Mouse (Mus musculus) spleen, adult 2 months (tissue): ENCODE data around the gene Hmga2.

Experiments used
- CTCF ChIP-seq: fragments of 200-500 bp; IDR thresholded peaks from 2 replicates; pipeline ENCODE4 v1.5.1; 2011; ENCODE audit warnings: mild to moderate bottlenecking, inconsistent platforms; ENCODE audit not compliant: insufficient read depth, insufficient read length, insufficient replicate concordance; ENCODE audit errors: extremely low read depth
- POLR2A ChIP-seq: fragments of 200-500 bp; IDR thresholded peaks from 2 replicates; pipeline ENCODE4 v1.6.1; 2011; ENCODE audit warnings: low read depth, low read length, inconsistent platforms

DNA sequence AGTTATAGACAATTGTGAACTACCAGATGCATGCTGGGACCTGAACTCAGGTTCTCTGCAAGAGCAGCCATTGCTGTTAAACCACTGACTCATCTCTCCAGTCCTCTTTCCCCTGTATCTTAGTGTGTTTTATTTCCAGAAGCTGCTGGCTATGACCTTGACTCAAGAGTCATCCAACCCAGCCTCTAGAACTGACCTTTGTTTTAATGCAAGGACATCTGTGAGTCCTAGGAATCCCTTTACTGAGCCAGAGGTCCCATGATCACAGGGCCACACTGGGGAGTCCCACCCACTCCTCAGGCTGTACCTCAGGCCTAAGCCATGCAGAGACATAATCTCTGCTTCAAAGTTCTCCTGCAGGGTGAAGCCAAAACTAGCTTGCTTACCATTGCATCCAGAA, 21.8 kb upstream of the Hmga2 start:
- no peak for TF ChIP-seq POLR2A
- no peak for TF ChIP-seq CTCF
